Mouse (Mus musculus): ENCODE measurements around the gene Gck.

Gene Gck

GRCm38 (mm10) chr11:5949586-5950352 lies at the start of gene Gck:
Gck (minus strand) TSS chr11:5950081.
- peak; percentile 30 to 47 for DNase-seq

- no peak for DNase-seq
Measured at GRCm38 (mm10) chr11:5998472-5998871, 48.6 kb upstream of the Gck start.

GRCm38 (mm10) chr11:5995989-5996388 lies 46.1 kb upstream of the Gck start:
- DNase-seq, result peak; percentile 96 to 97

- no peak for DNase-seq
Measured at GRCm38 (mm10) chr11:5994880-5995279, 45.0 kb upstream of the Gck start.

GRCm38 (mm10) chr11:5994212-5994611 lies 44.3 kb upstream of the Gck start:
- peak; percentile 69 to 77 for DNase-seq

GRCm38 (mm10) chr11:5990910-5991309 lies 41.0 kb upstream of the Gck start:
- DNase-seq, result peak; percentile 76 to 79

GRCm38 (mm10) chr11:5989954-5990593 lies 40.2 kb upstream of the Gck start:
- no peak for DNase-seq

GRCm38 (mm10) chr11:5988126-5988525 lies 38.2 kb upstream of the Gck start:
- no peak for DNase-seq

GRCm38 (mm10) chr11:5983629-5984028 lies 33.7 kb upstream of the Gck start:
- peak; percentile 75 to 79 for DNase-seq

GRCm38 (mm10) chr11:5981323-5981722 lies 31.4 kb upstream of the Gck start:
- DNase-seq, result no peak

- peak in 1 of 2 experiments; percentile 33 for DNase-seq
Measured at GRCm38 (mm10) chr11:5980561-5980960, 30.7 kb upstream of the Gck start.

- DNase-seq, result no peak
Measured at GRCm38 (mm10) chr11:5980108-5980507, 30.2 kb upstream of the Gck start.

GRCm38 (mm10) chr11:5979088-5979487 lies 29.2 kb upstream of the Gck start:
- no peak for DNase-seq

GRCm38 (mm10) chr11:5976106-5976505 lies 26.2 kb upstream of the Gck start:
- DNase-seq, result peak; percentile 71 to 72

- no peak for DNase-seq
Measured at GRCm38 (mm10) chr11:5975068-5975467, 25.2 kb upstream of the Gck start.

- no peak for DNase-seq
Measured at GRCm38 (mm10) chr11:5974053-5974452, 24.2 kb upstream of the Gck start.

- DNase-seq, result no peak
Measured at GRCm38 (mm10) chr11:5973151-5973550, 23.3 kb upstream of the Gck start.

GRCm38 (mm10) chr11:5971202-5971601 lies 21.3 kb upstream of the Gck start:
- no peak for DNase-seq

- no peak for DNase-seq
Measured at GRCm38 (mm10) chr11:5968223-5968622, 18.3 kb upstream of the Gck start.

GRCm38 (mm10) chr11:5966751-5967150 lies 16.9 kb upstream of the Gck start:
- DNase-seq, result peak in 1 of 2 experiments; percentile 5

GRCm38 (mm10) chr11:5965865-5966264 lies 16.0 kb upstream of the Gck start:
- DNase-seq, result peak in 1 of 2 experiments; percentile 8

- DNase-seq, result no peak
Measured at GRCm38 (mm10) chr11:5960051-5960450, 10.2 kb upstream of the Gck start.

GRCm38 (mm10) chr11:5955546-5956276 lies 5.8 kb upstream of the Gck start, which contains the start of gene Ykt6:
Ykt6 (plus strand) TSS chr11:5955693.
- peak; percentile 97 to 98 for DNase-seq
